Mouse (Mus musculus) CD4-positive, CD25-positive, alpha-beta regulatory T cell, adult 2 months (primary cell): ENCODE measurements around the gene Spg7.
"Not testable (repeated sequence)": the region's sequence is repeated elsewhere in the genome, so short reads cannot be mapped to it uniquely, and the experiment has no call there.

ENCODE experiments used
- DNase-seq: peaks from one replicate; pipeline ENCODE4 v3.0.0-alpha.2; 2012; ENCODE audit warnings: low read depth, low spot score

The Spg7 gene

GRCm38 (mm10) chr8:123041008-123041773, 21.6 kb upstream of the Spg7 start:
- peak; percentile 89 for DNase-seq

GRCm38 (mm10) chr8:123041774-123042105, 21.0 kb upstream of the Spg7 start:
- DNase-seq = no peak

GRCm38 (mm10) chr8:123042158-123042973, 20.4 kb upstream of the Spg7 start, which contains the start of gene Ankrd11:
Ankrd11 (minus strand) TSS chr8:123042277.
- peak; percentile 100 for DNase-seq

GRCm38 (mm10) chr8:123042974-123043625, 19.6 kb upstream of the Spg7 start:
- DNase-seq = no peak

- no peak for DNase-seq
Measured at GRCm38 (mm10) chr8:123043941-123044340, 18.8 kb upstream of the Spg7 start.

GRCm38 (mm10) chr8:123044743-123045425, 17.9 kb upstream of the Spg7 start:
- not testable (repeated sequence) for DNase-seq

GRCm38 (mm10) chr8:123046706-123047105, 16.0 kb upstream of the Spg7 start:
- DNase-seq = no peak

- DNase-seq = no peak
Measured at GRCm38 (mm10) chr8:123047827-123048226, 14.9 kb upstream of the Spg7 start.

- DNase-seq = no peak
Measured at GRCm38 (mm10) chr8:123048402-123048801, 14.3 kb upstream of the Spg7 start.

- peak; percentile 51 for DNase-seq
Measured at GRCm38 (mm10) chr8:123051458-123051857, 11.3 kb upstream of the Spg7 start.

GRCm38 (mm10) chr8:123064072-123064471, 1.3 kb downstream of the Spg7 start:
- no peak for DNase-seq

GRCm38 (mm10) chr8:123064809-123065213, 2.1 kb downstream of the Spg7 start:
- DNase-seq = peak; percentile 65

GRCm38 (mm10) chr8:123065214-123066100, 2.7 kb downstream of the Spg7 start:
- peak; percentile 97 for DNase-seq

GRCm38 (mm10) chr8:123066101-123066683, 3.5 kb downstream of the Spg7 start:
- DNase-seq = peak; percentile 25

GRCm38 (mm10) chr8:123071176-123071575, 8.4 kb downstream of the Spg7 start:
- no peak for DNase-seq

GRCm38 (mm10) chr8:123077213-123077612, 14.5 kb downstream of the Spg7 start:
- DNase-seq = no peak

- DNase-seq = no peak
Measured at GRCm38 (mm10) chr8:123082993-123083392, 20.3 kb downstream of the Spg7 start.

GRCm38 (mm10) chr8:123083610-123084009, 20.9 kb downstream of the Spg7 start:
- DNase-seq = no peak

GRCm38 (mm10) chr8:123087289-123087688, 24.5 kb downstream of the Spg7 start:
- no peak for DNase-seq

GRCm38 (mm10) chr8:123097216-123097615, 34.5 kb downstream of the Spg7 start:
- no peak for DNase-seq
